Mouse (Mus musculus) olfactory bulb, adult 2 months (tissue): Measurements from ENCODE around the gene Fem1a. TPM values are rescaled to one million over a fixed set of nuclear protein-coding genes. Genes with fewer than 3 reads are reported as not detected.

Source experiments
- H3K27ac ChIP-seq: fragments of 200-500 bp; 2 replicates; pipeline ENCODE4 v1.5.1; 2012; ENCODE audit warnings: low read depth, low read length; ENCODE audit not compliant: insufficient read depth
- H3K4me1 ChIP-seq: fragments of 200-500 bp; 2 replicates; pipeline ENCODE4 v1.6.1; 2012; ENCODE audit warnings: low read length; ENCODE audit not compliant: control insufficient read depth, insufficient read depth
- H3K4me3 ChIP-seq: fragments of 200-500 bp; 2 replicates; pipeline ENCODE4 v1.5.1; 2012; ENCODE audit warnings: mild to moderate bottlenecking, low read depth, low read length, moderate library complexity; ENCODE audit not compliant: insufficient read depth
- CTCF ChIP-seq: fragments of 200-500 bp; IDR thresholded peaks from 2 replicates; pipeline ENCODE4 v1.5.1; 2012; ENCODE audit warnings: low read depth, mild to moderate bottlenecking, low read length, moderate library complexity; ENCODE audit not compliant: insufficient read depth
- POLR2A ChIP-seq: fragments of 200-500 bp; IDR thresholded peaks from 2 replicates; pipeline ENCODE4 v1.6.1; 2012; ENCODE audit warnings: mild to moderate bottlenecking, low read depth, low read length, moderate library complexity; ENCODE audit not compliant: insufficient read depth
- WGBS: fragments of 180-500 bp; shearing (Covaris S2); methylation state at CpG from one replicate; pipeline ENCODE4 v1.1.7; 2018; 5-methylcytosine and 5-hydroxymethylcytosine counted together
- polyA plus RNA-seq: library from polyadenylated mRNA; stranded (reverse); fragments of >200 nt; gene quantifications from 2 replicates; pipeline ENCODE4 v1.2.4, GENCODE M21; 2012; ENCODE audit warnings: low replicate concordance; ENCODE audit not compliant: missing spikeins, insufficient read depth, insufficient read length

The Fem1a gene
- polyA plus RNA-seq, 1 experiment = not detected

- 62% methylated on average over 8 of the region's 8 CpGs for WGBS
- peak overlapping the region; percentile 16; the same call in 1 of the 2 replicates for H3K27ac ChIP-seq
These were observed 26.7 kb downstream of the Fem1a start for GRCm38 (mm10) chr17:56283316-56283715.

GRCm38 (mm10) chr17:56285995-56286394 lies 29.4 kb downstream of the Fem1a start:
- TF ChIP-seq CTCF = no peak
- no peak for TF ChIP-seq POLR2A
- no peak overlapping the region for H3K27ac ChIP-seq
- WGBS = 96% methylated on average over 11 of the region's 11 CpGs

More at GRCm38 (mm10) chr17:56283316-56283715, 26.7 kb downstream of the Fem1a start:
- H3K4me1 ChIP-seq = 0 out of 2 replicates have a peak, but pooled peaks cover 4% of the 10 kb centered on the region
- no peak overlapping the region for H3K4me3 ChIP-seq
- no peak for TF ChIP-seq CTCF
- TF ChIP-seq POLR2A = no peak

GRCm38 (mm10) chr17:56287830-56288229 lies 31.2 kb downstream of the Fem1a start:
- peaks cover 19% of the 10 kb centered on the region for H3K4me1 ChIP-seq
- WGBS = 73% methylated on average over 3 of the region's 3 CpGs
- peak overlapping the region; percentile 40; the same call in 1 of the 2 replicates for H3K27ac ChIP-seq
- H3K4me3 ChIP-seq = no peak overlapping the region
- TF ChIP-seq CTCF = no peak
- TF ChIP-seq POLR2A = no peak

More at GRCm38 (mm10) chr17:56285995-56286394, 29.4 kb downstream of the Fem1a start:
- Histone ChIP-seq H3K4me1 (peaks cover 14% of the 10 kb centered on the region; the same call in 1 of the 2 replicates), H3K4me3 (no peak overlapping the region)

GRCm38 (mm10) chr17:56288866-56289265 lies 32.3 kb downstream of the Fem1a start:
- Histone ChIP-seq H3K4me1 (peaks cover 15% of the 10 kb centered on the region), H3K4me3 (no peak overlapping the region), H3K27ac (peak overlapping the region; percentile 63; the same call in 1 of the 2 replicates)
- TF ChIP-seq POLR2A (no peak), CTCF (no peak)
- WGBS = 78% methylated on average over 3 of the region's 3 CpGs

GRCm38 (mm10) chr17:56289371-56290331 lies 33.0 kb downstream of the Fem1a start:
- Histone ChIP-seq H3K4me3 (peak overlapping the region; percentile 20), H3K4me1 (peaks cover 15% of the 10 kb centered on the region), H3K27ac (peak overlapping the region; percentile 63)
- no peak for TF ChIP-seq POLR2A
- no peak for TF ChIP-seq CTCF
- WGBS = 42% methylated on average over 23 of the region's 23 CpGs

GRCm38 (mm10) chr17:56290388-56291170 lies 34.0 kb downstream of the Fem1a start:
- no peak for TF ChIP-seq POLR2A
- no peak for TF ChIP-seq CTCF
- peaks cover 15% of the 10 kb centered on the region for H3K4me1 ChIP-seq
- H3K4me3 ChIP-seq = peak overlapping the region; percentile 31
- WGBS = 20% methylated on average over 17 of the region's 17 CpGs
- peak overlapping the region; percentile 7; the same call in 1 of the 2 replicates for H3K27ac ChIP-seq

- 4% methylated on average over 15 of the region's 16 CpGs for WGBS
- TF ChIP-seq CTCF = peak; percentile 85
- TF ChIP-seq POLR2A = no peak
- Histone ChIP-seq H3K4me1 (peaks cover 15% of the 10 kb centered on the region), H3K4me3 (peak overlapping the region; percentile 31), H3K27ac (peak overlapping the region; percentile 16; the same call in 1 of the 2 replicates)
These were observed 34.5 kb downstream of the Fem1a start for GRCm38 (mm10) chr17:56291171-56291511.

GRCm38 (mm10) chr17:56291826-56292475 lies 35.3 kb downstream of the Fem1a start:
- peaks cover 15% of the 10 kb centered on the region for H3K4me1 ChIP-seq
- TF ChIP-seq CTCF (no peak), POLR2A (no peak)
- WGBS = 74% methylated on average over 7 of the region's 7 CpGs
- no peak overlapping the region for H3K27ac ChIP-seq
- no peak overlapping the region for H3K4me3 ChIP-seq
